Mouse (Mus musculus) mesoderm, embryonic 11.5 days (tissue): Measurements from ENCODE around the gene Lyrm7.
A peak's percentile ranks its signal among the peaks of the same experiment; 100 is the strongest.

Experiments
- DNase-seq: peaks from one replicate; pipeline ENCODE4 v3.0.0-alpha.2; 2012; ENCODE audit warnings: low read depth, low spot score

Lyrm7 gene

DNA sequence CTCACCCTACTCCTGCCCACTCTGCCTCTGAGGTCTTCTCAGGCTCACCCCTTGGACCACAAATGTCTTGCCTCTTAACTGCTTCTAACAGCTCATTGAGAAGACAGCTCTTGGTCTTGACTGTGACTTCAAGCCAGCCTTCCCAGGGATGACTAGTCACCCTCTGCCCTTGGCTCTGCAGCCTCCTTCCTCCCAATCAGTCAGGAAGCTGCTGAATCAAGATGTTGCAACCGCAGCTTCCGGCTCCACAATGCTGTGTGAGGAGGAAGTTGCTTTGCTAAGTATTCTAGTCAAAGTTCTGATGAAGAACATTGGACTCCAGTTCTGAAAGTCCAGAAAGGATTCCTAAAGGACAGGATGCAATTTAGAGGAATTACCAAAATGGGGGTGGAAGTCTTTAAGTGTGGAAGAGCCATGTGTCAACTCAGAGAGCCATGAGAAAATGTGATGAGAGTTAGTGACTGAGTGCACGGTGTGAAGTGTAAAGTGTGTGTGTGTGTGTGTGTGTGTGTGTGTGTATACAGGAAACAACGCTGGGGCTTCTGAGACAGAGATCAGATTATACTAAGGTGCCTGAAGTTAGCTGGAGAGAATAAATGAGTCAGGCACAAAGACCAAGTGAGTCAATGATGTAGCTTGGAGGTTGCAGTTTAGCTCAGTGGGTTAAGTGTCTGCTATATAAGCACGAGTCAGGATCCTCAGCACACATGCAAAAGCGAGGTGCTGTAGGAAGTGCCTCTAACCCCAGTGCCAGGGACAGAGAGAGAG is 58.7 kb downstream of the Lyrm7 start:
- no peak for DNase-seq

DNA sequence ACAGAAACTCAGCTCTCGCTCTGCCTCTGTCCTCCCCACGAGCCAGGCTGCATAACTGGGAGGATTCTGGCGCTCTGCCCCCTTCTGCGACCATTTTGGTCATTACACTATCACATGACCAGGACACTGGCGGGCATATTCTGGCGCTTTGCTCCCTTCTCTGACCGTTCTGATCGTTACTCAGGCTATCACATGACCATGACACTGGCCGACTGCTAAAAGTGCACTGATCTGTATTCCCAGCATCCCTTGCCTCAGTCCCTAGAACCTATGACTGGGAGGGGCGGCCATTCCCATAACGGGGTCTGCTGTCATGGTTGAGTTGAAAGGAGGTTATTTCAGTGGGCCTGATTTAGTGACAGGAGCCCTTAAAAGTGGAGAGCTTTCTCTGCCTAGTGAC is 64.2 kb downstream of the Lyrm7 start:
- no peak for DNase-seq

DNA sequence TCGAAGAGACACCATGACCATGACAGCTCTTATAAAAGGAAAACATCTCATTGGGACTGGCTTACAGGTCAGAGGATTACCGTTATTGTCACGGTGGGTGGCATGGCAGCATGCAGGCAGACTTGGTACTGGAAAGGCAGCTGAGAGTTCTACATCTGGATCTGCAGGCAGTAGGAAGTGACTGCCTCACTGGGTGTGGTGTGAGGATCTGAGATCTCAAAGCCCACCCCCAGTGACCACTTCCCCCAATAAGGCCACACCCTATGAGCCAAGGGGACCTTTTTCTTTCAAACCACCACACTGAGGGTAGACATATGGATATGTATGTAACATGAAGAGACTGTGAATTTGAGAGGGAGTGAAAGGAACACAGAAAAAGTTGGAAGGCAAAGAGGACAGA is 66.0 kb downstream of the Lyrm7 start:
- no peak for DNase-seq

DNA sequence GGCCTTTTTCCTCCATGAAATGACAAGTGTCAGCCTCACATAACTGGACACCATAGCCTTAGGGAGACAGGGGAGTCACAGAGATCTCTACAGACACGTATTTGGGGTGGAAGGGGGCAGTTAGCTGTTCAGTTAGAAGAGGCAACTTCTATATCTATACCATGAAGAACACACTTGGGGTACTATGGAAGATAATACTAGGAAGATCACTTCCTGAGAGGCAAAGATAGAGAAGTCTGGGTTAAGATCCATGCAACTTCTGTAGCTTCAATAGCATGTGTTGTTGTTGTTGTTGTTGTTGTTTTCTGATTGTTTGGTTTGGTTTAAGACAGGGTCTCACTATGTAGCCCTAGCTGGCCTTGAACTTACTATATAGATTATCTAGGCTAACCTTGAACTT is 67.5 kb downstream of the Lyrm7 start:
- DNase-seq: no peak

DNA sequence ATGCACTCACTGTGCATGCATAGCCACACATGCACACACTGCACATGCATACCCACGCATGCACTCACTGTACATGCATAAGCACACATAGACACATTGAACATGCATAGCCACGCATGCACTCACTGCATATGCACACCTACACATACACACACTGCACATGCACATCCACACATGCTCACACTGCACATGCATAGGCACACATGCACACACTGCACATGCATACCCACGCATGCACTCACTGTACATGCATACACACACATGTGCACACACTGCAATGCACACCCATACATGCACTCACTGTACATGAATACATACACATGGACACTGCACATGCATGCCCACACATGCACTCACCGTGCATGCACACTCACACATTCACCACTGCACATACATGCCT is 69.3 kb downstream of the Lyrm7 start:
- DNase-seq: no peak

DNA sequence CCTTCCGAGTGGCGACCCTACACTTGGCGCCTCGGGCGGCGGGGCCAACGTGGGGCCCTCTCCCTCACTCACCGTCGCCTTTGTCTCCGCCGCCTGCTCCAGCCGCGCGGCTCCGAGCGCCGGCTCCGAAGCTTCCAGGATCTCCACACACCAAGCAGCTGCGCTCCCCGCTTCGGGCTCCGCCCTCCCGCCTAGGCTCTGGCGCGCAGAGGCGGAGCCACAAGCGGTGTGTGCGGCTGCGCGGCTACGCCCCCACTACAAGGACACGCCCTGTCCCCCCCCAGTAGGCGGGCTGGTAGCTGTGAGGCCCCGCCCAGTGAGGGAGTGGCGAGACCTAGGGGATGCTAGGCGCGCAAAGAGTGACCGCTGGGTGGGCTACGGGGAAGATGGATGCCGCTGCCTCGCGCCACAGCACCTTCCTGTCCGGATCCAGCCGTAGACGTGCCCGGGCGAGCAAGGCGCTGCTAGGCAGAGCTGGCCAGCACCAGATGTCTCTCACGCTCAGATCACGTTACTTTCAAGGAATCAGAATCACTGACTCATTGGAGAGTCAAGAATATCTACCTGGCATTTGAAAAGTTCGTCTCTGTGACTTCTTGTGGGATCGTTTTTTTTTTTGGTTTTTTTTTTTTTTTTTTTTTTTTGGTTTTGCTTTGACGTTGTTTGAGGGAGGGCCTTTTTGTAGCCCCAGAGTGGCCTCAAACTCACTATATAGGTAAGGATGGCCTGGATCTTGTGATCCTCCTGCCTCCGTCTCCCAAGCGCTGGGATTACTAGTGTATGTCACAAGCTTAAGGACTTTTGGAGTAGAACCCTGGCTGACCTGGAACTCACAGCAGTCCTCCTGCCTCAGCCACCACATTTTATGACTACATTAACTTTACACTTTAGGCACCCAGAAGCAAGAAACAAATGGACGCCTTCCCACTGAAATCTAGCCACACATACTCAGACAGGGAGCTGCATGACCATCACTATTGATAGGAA is 72.9 kb downstream of the Lyrm7 start, which contains the start of gene Cdc42se2:
Cdc42se2 (minus strand) TSS at position 188 of the 987 bp plus-strand sequence.
- peak; percentile 99 for DNase-seq

DNA sequence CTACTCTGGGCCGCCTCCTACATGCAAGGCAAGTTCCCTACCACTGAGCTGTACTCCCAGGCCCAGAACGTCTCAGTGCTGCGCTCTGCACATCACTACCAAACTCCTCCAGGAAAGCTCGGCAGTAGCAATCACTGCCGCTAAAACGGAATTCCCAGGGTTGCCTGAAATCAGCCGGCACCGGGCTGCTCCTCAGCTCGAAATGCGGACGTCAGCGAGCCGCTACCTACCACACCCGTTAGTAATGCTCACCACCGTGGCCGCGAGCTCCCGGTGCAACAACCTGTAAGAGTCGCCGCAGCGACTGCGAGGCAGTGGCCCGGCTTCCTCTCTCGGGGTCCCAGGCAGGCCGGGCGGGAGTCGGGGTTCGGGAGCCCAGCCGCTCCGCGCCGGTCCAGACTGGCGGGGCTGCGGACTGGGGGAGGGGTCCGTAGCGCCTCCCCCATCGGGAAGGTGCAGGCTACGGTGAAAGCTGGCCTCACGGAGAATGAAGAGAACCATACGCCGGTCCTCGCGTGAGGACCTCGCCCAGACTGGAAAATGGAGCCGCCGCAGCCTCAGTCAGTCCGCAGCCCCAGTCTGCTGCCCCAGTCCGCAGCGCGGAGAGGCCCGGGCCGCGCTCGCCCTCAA is 73.7 kb downstream of the Lyrm7 start:
- DNase-seq: peak; percentile 72

DNA sequence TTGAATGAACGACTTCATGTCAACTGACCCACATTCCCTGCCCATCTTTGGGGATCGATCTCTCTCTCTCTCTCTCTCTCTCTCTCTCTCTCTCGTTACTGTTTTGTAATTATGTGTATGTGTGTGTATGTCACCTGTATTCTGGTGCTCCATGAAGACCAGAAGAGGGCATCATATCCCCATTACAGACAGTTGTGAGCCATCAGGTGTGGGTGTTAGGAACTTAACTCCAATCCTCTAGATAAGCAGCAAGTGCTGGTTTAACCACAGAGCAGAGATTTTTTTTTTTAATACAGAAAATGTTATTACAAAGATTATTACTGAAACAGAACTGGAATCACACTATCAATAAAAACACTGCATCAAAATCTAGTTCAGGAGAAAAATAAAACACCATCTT is 75.2 kb downstream of the Lyrm7 start:
- DNase-seq: no peak

DNA sequence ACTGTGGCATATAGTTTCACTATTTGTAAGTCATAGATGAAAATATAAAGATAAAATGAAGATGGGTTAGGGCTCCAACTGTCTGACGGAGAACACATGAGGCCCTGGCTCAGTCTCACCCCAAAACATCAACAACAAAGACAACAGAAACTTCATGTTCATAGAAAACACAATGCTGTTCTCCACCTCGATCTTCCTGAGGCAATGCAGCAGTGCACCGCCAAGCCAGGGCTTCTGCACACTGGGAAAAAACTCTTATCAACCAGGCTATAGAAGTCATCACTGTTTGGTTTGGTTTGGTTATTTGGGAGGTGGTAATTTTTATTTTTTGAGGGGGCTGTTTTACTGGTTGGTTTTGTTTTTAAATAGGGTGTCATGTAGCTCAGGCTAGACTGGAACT is 76.3 kb downstream of the Lyrm7 start:
- no peak for DNase-seq

DNA sequence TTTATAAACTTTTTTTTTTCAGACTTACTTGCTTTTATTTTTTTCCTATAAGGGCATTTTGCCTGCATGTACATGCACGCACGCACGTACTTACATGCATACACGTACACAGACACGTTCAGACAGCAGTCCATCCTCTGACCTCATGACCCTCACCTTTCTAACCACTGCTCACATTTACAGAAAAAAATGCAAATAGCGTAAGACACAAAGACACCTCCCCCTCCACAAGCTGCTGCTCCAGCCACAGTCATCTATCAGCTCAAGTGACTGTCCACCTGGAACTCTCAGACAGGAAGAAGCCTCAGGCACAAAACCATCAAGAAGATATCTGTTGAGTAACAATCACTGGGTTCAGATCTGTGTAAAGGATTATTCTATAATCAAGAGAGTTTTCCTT is 78.5 kb downstream of the Lyrm7 start:
- no peak for DNase-seq

DNA sequence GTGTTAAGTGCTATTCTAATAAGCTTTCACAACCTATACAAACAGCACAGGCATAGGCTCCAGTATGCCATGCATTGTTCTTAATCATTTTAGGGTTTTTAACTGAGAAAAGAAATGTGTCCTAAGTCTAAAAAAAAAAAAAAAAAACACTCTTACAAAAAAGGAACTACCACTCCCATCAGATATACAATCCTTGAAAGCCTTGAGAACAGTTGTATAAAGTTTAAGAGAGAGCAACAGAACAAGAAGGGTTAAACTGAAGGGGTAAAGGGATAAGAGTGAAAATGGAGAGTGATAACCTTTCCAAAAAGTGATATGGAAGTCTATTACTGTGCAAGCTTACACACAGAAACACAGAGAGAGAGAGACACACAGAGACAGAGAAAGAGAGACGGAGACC is 80.8 kb downstream of the Lyrm7 start:
- no peak for DNase-seq

DNA sequence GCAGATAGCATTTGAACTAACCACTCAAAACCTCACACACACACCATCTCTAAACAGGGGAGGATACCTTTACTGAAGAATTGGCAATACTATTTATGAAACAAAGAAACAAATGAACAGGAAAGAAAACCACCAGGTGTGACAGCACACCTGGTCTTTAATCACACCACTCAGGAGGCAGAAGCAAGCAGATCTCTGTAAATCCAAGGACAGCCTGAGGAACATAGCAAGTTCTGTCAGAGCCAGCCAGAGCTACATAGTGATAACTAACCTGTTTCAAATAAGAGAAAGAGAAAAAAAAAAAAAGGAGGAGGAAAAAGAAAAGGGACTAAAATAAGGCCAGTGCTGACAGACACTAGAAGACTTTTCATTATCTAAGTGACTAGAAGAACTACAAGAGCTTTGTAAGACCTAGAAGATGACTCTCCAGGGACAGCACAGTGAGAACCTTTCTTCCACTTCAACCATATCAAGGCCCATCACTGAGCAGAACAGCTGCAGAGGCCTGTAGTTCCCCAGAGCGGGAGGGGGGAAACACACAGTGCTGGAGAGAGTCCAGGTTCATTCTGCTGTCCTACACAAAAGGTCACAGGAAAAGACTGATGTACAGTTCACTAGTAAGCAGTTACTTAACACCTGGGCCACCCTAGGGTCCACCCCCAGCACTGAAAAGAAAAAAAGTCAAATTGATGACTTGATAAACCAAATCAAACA is 82.4 kb downstream of the Lyrm7 start:
- DNase-seq: no peak

DNA sequence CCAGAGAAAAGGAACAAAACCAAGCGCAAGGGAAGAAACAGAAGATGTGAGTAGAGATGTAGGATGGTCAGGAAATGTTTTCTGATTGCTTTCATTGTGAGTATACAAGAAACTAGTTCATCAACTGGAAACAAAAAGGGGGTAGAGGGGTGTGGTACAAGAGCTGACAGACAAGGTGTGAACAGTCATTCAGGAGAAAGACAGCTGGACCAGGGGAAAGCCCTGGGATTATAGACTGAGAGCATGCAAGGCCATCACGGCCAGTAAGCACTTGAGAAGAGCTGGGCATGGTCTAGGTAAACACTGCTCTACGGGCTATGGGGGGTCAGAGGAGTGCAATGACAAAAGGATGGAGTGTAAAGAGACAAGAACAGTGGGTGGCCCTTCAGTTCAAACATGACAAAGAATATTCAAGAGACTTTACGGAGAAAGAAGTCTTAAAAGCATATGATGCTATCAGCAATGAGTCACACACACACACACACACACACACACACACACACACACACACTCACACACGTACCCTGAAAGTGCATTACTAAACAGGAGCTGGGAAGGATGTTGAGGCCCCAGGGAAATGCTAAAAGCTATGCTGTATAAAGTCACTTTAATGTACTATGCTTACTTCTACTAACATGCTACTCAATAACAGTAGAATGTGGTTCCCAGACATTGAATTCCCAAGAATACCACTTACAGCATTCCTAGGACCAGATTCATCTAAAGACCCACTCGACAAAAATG is 83.2 kb downstream of the Lyrm7 start:
- no peak for DNase-seq
